Mouse (Mus musculus) embryonic facial prominence, embryonic 11.5 days (tissue): ENCODE measurements around the gene Tnrc6b. TPM values are rescaled to one million over a fixed set of nuclear protein-coding genes. Genes with fewer than 3 reads are reported as not detected.

Experiments
- ATAC-seq: fragments of 200-750 bp; cut with Nextera tagmentation; replicated peaks from 2 replicates; pipeline ENCODE4 v1.8.0; 2017; ENCODE audit warnings: low read depth; ENCODE audit not compliant: insufficient number of reproducible peaks, low FRiP score, low TSS enrichment
- DNase-seq: peaks from one replicate; pipeline ENCODE4 v3.0.0-alpha.2; 2015; ENCODE audit warnings: low spot score
- H3K27ac ChIP-seq: fragments of 300-500 bp; sonication (generic); replicated peaks from 2 replicates; pipeline ENCODE4 v1.5.1; 2014; ENCODE audit warnings: mild to moderate bottlenecking, low read depth, low read length, control low read depth
- H3K27me3 ChIP-seq: fragments of 300-500 bp; sonication (generic); 2 replicates; pipeline ENCODE4 v1.6.1; 2014; ENCODE audit warnings: mild to moderate bottlenecking, low read length, moderate library complexity, mixed read lengths; ENCODE audit not compliant: control insufficient read depth, insufficient read depth
- H3K36me3 ChIP-seq: fragments of 300-500 bp; sonication (generic); replicated peaks from 2 replicates; pipeline ENCODE4 v1.6.1; 2014; ENCODE audit warnings: low read depth, mild to moderate bottlenecking, low read length, moderate library complexity, mixed read lengths; ENCODE audit not compliant: control insufficient read depth, insufficient read depth
- H3K4me1 ChIP-seq: fragments of 300-500 bp; sonication (generic); 2 replicates; pipeline ENCODE4 v1.6.1; 2014; ENCODE audit warnings: low read length, mixed read lengths; ENCODE audit not compliant: control insufficient read depth, insufficient read depth
- H3K4me2 ChIP-seq: fragments of 300-500 bp; sonication (generic); 2 replicates; pipeline ENCODE4 v1.6.1; 2014; ENCODE audit warnings: low read depth, mild to moderate bottlenecking, control low read depth, low read length, moderate library complexity
- H3K4me3 ChIP-seq: fragments of 300-500 bp; sonication (generic); 2 replicates; pipeline ENCODE4 v1.5.1; 2014; ENCODE audit warnings: low read depth, low read length, control low read depth
- H3K9ac ChIP-seq: fragments of 300-500 bp; sonication (generic); replicated peaks from 2 replicates; pipeline ENCODE4 v1.6.1; 2014; ENCODE audit warnings: mild to moderate bottlenecking, control low read depth, low read length
- H3K9me3 ChIP-seq: fragments of 300-500 bp; sonication (generic); replicated peaks from 2 replicates; pipeline ENCODE4 v1.6.1; 2016; ENCODE audit warnings: mild to moderate bottlenecking, low read length, inconsistent platforms, mixed read lengths; ENCODE audit not compliant: control insufficient read depth
- WGBS: fragments of 180-500 bp; shearing (Covaris S2); extraction: QIAGEN DNeasy Blood & Tissue Kit; methylation state at CpG from one replicate; pipeline ENCODE4 v1.1.7; 2014; 5-methylcytosine and 5-hydroxymethylcytosine counted together
- polyA plus RNA-seq: library from polyadenylated mRNA; unstranded; fragments of >200 nt; fragmentation: Nextera tagmentation; extraction: Ambion mirVana; gene quantifications from 2 replicates; pipeline ENCODE4 v1.2.1, GENCODE M21; 2014

Tnrc6b gene
- polyA plus RNA-seq, 1 experiment from 2014 or later = 11.5 TPM

DNA sequence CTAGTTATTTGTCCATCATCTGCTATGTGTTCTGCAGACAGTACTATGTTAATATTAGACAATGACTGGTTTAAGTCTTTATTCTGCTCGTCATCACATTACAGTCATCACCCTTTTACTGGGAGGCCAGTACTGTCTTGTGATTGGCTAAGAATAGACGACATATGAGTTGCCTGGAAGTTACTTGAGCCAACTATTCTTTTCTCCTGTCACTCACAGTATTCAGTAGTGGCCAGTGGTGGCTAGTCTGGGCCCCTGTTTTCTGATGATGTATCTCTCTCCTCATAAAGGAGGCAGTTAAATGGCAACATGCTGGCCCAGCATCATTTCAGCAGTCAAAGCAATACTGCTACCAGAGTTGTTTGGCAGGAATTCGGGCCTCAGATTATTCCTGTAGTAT is 163.6 kb downstream of the Tnrc6b start:
- no peaks in the 10 kb centered on the region for H3K27me3 ChIP-seq
- H3K4me3 ChIP-seq = no peak overlapping the region
- DNase-seq = no peak
- H3K36me3 ChIP-seq = peaks cover 6% of the 10 kb centered on the region
- no peak overlapping the region for H3K9ac ChIP-seq
- H3K9me3 ChIP-seq = no peaks in the 10 kb centered on the region
- ATAC-seq = no peak
- H3K4me2 ChIP-seq = no peak overlapping the region
- WGBS = 80% methylated on average over 3 of the region's 3 CpGs
- no peak overlapping the region for H3K27ac ChIP-seq
- H3K4me1 ChIP-seq = no peaks in the 10 kb centered on the region

GRCm38 (mm10) chr15:80876231-80876630 is 165.1 kb downstream of the Tnrc6b start:
- Histone ChIP-seq H3K27ac (no peak overlapping the region), H3K9ac (no peak overlapping the region), H3K4me2 (no peak overlapping the region), H3K36me3 (peaks cover 6% of the 10 kb centered on the region), H3K4me3 (no peak overlapping the region), H3K27me3 (no peaks in the 10 kb centered on the region), H3K9me3 (no peaks in the 10 kb centered on the region), H3K4me1 (no peaks in the 10 kb centered on the region)
- DNase-seq (no peak), ATAC-seq (no peak)
- 87% methylated on average over 21 of the region's 21 CpGs for WGBS

- Histone ChIP-seq H3K4me1 (no peaks in the 10 kb centered on the region), H3K4me3 (no peak overlapping the region), H3K36me3 (peaks cover 4% of the 10 kb centered on the region), H3K27me3 (no peaks in the 10 kb centered on the region), H3K9ac (no peak overlapping the region), H3K27ac (no peak overlapping the region), H3K4me2 (no peak overlapping the region), H3K9me3 (no peaks in the 10 kb centered on the region)
- 90% methylated on average over 8 of the region's 8 CpGs for WGBS
- ATAC-seq = no peak
- no peak for DNase-seq
Observed at GRCm38 (mm10) chr15:80884095-80884494, 173.0 kb downstream of the Tnrc6b start.

DNA sequence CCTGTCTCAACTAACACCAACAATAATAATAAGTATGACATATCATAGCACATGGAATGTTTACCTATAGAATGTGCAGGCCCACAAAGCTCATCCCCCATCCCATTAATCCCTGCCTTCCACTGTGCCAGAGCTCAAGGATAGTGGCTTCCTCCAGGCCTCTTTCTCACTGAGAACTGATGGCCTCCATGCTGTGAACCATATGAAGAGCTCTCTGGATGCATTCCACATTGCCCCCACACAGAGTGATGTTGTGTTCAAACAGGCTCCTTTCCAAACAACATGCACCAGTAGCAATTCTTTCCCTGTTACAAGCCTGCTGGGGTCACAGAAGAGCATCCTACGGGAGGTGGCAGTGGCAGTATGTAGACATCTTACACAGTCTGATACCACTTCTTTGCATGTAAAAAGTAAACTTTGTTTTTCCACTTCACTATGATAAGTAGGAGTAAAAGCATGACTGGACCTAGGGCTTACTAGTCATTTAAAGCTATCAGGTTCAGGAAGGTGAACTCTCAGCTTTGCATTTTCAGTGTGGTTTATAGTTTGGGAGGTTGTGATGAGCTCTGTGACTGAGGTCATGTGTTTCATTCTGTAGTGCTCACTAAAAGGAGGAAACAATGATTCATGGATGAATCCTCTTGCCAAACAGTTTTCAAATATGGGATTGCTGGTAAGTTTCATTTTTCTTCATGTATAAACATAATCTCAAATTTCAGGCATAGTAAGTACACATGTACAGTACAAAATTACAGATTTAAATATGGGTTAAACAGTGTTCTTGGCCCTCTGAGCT is 175.4 kb downstream of the Tnrc6b start:
- 88% methylated on average over 1 of the region's 1 CpGs for WGBS
- DNase-seq (no peak), ATAC-seq (no peak)
- Histone ChIP-seq H3K4me1 (no peaks in the 10 kb centered on the region), H3K4me2 (no peak overlapping the region), H3K9ac (no peak overlapping the region), H3K36me3 (no peaks in the 10 kb centered on the region; the same call in none of the 2 replicates), H3K27me3 (no peaks in the 10 kb centered on the region), H3K9me3 (no peaks in the 10 kb centered on the region), H3K27ac (no peak overlapping the region), H3K4me3 (no peak overlapping the region)

- no peaks in the 10 kb centered on the region for H3K27me3 ChIP-seq
- ATAC-seq (no peak), DNase-seq (no peak)
- no peak overlapping the region for H3K4me2 ChIP-seq
- H3K9ac ChIP-seq = no peak overlapping the region
- H3K4me1 ChIP-seq = no peaks in the 10 kb centered on the region
- no peak overlapping the region for H3K27ac ChIP-seq
- 96% methylated on average over 3 of the region's 3 CpGs for WGBS
- no peaks in the 10 kb centered on the region for H3K9me3 ChIP-seq
- H3K4me3 ChIP-seq = no peak overlapping the region
- H3K36me3 ChIP-seq = peaks cover 7% of the 10 kb centered on the region
Observed at GRCm38 (mm10) chr15:80892341-80892740, 181.2 kb downstream of the Tnrc6b start.

- H3K27ac ChIP-seq = no peak overlapping the region
- no peak for ATAC-seq
- H3K9ac ChIP-seq = no peak overlapping the region
- no peak for DNase-seq
- peaks cover 7% of the 10 kb centered on the region for H3K36me3 ChIP-seq
- no peaks in the 10 kb centered on the region for H3K4me1 ChIP-seq
- no peak overlapping the region for H3K4me2 ChIP-seq
- WGBS = 89% methylated on average over 10 of the region's 10 CpGs
- no peaks in the 10 kb centered on the region for H3K27me3 ChIP-seq
- no peak overlapping the region for H3K4me3 ChIP-seq
- no peaks in the 10 kb centered on the region for H3K9me3 ChIP-seq
Observed at GRCm38 (mm10) chr15:80896741-80897140, 185.6 kb downstream of the Tnrc6b start.

- Histone ChIP-seq H3K4me3 (no peak overlapping the region), H3K9me3 (no peaks in the 10 kb centered on the region), H3K9ac (no peak overlapping the region), H3K4me1 (no peaks in the 10 kb centered on the region), H3K27me3 (no peaks in the 10 kb centered on the region), H3K36me3 (peaks cover 11% of the 10 kb centered on the region), H3K4me2 (no peak overlapping the region), H3K27ac (no peak overlapping the region)
- no peak for ATAC-seq
- WGBS = 91% methylated on average over 5 of the region's 5 CpGs
- no peak for DNase-seq
Observed at GRCm38 (mm10) chr15:80897911-80898310, 186.8 kb downstream of the Tnrc6b start.

DNA sequence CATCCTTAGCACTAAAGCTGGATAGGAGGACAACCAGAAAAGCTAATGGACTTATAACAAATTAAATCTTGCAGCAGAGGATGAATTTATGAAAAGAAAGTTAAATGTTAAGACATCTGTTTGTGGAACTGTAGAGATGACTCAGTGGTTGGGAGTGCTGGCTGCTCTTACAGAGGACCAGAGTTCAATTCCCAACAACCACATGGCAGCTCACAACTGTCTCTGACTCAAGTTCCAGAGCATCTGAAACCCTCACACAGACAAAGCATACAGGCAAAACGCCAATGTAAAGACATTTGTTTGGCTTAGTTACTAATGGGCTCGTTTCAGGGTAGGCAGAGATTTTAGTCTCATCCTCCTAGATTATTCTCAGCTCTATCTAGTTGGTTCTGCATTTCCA is 188.7 kb downstream of the Tnrc6b start:
- Histone ChIP-seq H3K4me2 (no peak overlapping the region), H3K4me1 (no peaks in the 10 kb centered on the region), H3K27me3 (no peaks in the 10 kb centered on the region), H3K36me3 (peaks cover 13% of the 10 kb centered on the region), H3K27ac (no peak overlapping the region), H3K4me3 (no peak overlapping the region), H3K9me3 (no peaks in the 10 kb centered on the region), H3K9ac (no peak overlapping the region)
- ATAC-seq = no peak
- 91% methylated on average over 2 of the region's 2 CpGs for whole genome bisulfite sequencing
- DNase-seq = no peak
